Mouse (Mus musculus) naive thymus-derived CD4-positive, alpha-beta T cell, adult 2 months (primary cell): ENCODE results near the gene Liph.
"Not testable (repeated sequence)": the region's sequence is repeated elsewhere in the genome, so short reads cannot be mapped to it uniquely, and the experiment has no call there.

Source experiments
- DNase-seq: peaks from one replicate; pipeline ENCODE4 v3.0.0-alpha.2; 2011; ENCODE audit warnings: low read depth

Gene Liph

DNA sequence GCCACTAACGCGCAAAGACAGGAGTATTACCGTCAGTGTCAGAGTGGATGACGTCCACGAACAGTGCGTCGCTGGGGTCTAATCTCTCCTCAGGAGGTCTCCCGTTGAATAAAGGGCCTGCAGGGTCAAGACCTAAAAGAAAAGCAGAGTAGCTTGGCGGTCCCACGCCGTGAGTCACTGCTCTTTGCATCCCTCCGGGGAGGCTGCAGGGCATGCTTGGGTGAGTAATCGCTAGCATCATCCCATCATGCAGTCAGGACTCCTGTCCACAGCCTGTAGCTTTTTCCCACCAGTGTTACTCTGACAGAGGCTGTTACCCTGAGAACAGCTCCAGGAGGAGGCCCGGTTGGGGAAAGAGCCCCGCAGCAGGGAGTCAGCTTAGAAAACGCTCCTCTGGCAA is 19.3 kb downstream of the Liph start:
- no peak for DNase-seq

DNA sequence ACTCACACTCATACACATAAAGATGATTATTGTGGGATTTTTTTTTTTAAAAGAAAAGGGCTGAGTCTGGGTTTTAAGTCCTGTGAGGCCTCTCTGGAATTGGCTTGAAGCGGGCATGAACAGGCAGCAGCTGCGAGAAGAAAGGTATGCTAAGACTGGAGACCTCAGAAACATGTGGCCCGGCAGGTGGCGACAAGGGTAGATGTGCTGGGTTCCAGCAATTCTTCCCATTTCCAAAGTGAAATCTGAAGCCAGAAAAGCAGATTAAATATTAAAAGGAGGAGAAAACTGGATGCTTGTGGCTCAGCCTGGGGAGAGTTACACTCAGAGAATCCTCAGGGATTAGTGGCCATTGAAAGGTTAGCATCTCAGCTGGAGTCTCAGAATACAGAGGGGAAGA is 24.0 kb downstream of the Liph start:
- DNase-seq, result no peak

DNA sequence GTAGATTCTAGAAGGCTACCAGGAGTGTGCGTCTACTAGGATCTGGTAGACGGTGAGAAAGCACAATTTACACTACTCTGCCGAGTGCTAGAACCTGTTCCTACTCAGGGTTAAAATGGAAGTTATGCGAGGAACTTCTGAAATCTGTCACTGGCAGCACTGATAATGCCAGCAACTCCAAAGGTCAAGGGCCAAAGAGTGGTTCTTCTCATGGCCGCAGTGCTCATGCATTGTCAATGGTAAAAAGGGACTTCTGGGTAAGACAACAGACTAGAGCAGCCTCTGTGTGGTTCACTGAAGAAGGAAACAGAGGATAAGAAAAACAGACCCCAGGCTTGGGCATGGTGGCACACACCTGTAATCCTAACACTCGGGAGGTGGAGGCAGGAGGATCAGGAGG is 24.9 kb downstream of the Liph start:
- no peak for DNase-seq

DNA sequence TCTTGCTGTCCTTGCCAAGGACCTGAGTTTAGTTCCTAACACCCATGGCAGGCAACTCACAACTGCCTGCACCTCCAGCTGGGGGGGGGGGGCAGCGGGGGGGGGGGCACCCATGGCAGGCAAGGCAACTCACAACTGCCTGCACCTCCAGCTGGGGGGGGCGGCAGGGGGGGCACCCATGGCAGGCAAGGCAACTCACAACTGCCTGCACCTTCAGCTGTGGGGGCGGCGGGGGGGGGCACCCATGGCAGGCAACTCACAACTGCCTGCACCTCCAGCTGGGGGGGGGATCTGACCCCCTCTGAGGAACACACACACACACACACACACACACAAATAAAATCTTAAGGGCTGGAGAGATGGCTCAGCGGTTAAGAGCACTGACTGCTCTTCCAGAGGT is 25.6 kb downstream of the Liph start:
- no peak for DNase-seq

DNA sequence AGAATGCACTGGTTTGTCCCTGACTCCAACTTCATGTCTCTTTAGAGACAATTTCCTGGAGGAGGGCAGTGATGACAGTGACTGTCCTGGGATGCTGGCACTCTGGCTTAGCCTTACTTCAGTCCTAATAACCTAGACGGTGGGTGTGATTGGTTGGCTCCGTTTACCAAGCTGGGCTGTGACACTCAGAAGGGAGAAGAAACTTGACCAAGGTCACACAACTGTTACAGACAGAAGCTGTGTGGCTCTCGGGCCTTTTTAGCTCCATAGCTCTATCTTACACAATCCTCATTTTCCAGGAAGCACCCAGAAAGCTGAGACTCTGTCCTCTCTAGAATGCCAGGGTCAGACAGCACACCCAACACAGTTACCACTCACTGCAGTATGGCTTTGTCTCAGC is 29.9 kb downstream of the Liph start:
- DNase-seq, result no peak

DNA sequence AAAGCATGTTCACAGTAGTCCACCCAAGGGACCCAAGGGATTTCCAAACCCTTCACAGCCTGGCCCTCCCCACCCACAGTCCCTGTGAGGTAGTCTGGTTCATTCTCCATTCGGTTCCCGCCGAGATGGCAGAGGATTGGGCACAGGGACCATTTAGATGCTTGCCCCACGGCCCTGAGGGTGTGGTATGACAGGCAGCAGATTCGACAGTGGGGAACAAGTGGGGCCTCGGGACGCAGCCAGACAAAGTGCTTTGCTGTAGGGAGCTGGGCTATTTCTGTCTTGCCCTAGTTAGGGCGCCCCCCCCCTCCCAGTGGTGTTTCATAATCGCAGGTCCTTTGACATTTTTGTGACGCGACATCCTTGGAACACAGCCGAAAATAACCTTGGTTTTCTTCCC is 39.9 kb downstream of the Liph start:
- DNase-seq, result no peak

DNA sequence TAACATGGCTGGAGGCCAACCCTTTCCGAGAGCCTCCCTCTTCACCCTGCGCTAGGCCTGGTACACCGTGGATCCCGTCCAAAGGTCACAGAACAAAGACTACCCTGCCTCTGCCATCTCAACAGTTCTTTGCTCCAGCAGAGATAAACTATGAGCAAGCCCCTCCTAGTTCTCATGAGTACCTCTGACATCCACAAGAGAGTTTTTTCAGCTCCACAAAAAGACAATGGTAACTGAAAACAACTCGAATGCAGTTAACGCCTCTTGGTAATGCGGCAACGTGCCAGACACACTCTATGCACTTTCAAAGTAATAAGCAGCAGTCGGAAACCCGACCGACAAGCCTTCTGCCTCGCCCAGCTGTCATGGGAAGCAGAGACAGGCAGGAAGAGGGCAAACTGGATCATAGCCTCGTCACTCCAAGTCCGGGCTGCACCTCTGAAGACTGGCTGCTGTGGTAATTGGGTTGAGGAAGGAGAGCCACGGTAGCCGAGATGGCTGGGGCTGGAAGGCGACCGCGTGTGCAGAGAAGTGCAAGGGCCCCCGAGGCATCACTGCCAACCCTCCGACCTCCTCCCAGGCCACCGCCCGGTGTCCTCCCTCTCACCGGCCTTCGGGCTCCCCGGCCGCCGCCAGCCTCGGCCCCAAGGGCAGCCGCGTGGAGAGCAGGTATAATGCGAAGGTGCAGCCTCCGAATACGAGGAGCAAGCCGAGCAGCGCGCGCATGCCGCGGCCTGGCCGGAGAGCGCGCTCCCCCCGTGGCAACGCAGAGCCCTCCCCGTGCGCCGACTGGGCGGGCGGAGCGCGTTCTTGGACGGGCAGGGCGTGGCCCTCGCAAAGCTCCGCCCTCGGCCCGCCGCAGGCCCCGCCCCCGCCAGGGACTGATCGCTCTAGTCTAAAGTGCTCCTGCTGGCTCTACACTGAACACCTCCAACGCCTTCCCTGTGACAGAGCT is 48.4 kb downstream of the Liph start, which contains the start of gene Tmem41a:
Gene Tmem41a, minus strand, starts transcription at position 792 of the 955 bp plus-strand sequence.
- peak; percentile 91 for DNase-seq

DNA sequence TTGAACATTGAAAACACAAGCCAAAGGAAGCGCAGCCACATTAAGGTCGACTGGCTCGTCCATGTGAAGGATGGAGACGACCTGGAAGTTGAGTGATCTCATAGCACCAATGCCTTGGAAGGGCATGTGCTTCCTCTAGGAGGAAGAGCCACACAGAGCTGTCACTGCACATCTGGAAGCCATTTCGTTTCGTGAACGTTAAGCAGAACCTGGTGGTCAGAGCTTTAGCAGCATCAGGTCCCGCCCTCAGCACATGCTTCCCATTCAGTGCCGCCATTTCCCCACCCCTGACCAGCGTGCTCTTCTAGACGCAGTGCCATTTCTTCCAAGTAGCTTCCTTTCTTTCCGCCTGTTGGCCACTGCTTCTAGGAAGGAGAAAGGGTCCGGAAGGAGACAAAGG is 67.0 kb downstream of the Liph start:
- no peak for DNase-seq

DNA sequence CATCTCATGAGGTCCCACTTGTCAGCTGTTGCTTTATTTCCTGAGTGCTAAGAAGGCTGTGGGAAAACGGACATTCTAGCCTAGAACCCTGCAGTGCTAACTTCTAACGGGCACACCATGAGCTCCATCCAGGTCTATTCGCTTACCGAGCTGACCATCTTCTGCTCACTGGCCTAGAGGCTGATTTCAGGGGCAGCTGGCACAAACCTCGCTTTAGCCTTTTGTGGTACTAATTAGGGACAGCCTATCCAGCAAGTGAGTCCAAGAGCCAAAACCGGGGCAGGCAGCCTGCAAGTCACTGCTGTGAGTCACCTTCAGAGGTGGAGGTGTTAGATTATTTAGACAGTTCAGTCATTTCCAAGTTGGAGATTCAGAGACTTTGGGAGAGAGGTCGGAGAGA is 78.8 kb downstream of the Liph start:
- no peak for DNase-seq

DNA sequence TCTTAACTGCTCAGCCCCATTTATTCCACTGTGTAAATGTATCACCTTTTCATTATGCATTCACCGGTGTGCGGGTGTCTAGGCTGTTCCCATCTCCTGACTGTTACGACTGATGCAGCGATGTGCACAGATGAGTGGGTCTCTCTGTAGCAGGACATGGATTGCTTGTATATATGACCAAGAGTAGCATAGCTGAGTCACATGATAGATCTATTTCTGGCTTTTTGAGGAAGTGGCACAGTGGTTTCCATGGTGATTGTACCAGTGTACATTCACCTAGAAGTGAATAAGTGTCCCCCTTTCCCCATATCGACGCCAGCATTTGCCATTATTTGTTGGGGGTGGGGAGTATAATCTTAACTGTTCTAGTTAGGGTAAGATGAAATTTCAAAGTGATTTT is 82.1 kb downstream of the Liph start:
- peak; percentile 2 for DNase-seq

DNA sequence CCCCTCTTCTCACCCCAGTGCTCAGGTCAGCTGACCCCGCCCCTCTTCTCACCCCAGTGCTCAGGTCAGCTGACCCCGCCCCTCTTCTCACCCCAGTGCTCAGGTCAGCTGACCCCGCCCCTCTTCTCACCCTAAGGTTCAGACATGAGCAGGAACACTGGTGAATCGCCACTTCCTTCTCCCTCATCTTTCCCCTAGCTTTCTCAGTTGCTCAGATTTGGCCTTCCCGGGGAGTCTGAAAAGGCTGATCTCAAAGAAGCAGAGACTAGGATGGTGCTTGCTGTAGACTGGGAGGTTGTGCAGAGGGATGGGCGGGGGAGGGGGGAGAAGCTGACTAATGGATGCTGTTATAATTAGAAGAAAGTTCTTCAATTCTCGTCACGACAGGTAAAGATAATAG is 86.6 kb downstream of the Liph start:
- not testable (repeated sequence) for DNase-seq

DNA sequence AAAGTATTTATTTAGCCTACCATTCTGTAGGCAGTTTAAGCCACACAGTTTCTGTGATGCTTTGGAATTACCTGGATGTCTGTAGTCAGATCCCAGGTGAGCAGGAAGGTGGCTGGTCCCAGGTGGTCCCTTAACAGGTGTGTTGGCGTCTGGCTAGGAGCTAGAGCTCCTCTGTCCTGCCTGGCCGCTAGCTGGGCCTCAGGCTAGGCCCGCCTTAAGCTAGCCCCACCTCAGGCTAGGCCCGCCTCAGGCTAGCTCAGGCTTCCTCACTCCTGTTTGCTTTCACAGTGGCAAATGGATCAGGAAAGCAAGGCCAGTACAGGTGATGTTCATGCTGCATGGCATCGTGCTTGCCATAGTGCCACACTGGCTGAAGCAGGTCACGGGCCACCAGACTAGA is 88.6 kb downstream of the Liph start:
- DNase-seq, result no peak

DNA sequence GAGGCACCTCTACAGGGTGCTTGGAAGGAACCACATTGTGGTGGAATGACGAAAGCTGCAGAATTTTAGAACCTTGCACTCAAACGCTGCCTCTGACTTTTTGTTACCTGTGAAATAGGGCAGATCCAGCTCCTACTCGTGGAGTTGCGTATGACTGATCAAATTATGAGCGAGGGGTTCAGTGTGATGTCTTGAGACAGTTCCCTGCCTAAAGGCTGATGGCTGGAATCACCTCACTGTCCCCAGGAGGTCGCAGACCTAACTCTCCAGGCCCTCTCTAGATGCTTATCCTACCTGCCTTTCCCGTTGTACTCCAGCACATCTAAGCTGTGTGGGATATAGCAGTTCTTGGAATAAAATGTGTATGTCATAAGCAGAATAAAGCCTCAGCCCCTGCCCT is 89.5 kb downstream of the Liph start:
- no peak for DNase-seq

DNA sequence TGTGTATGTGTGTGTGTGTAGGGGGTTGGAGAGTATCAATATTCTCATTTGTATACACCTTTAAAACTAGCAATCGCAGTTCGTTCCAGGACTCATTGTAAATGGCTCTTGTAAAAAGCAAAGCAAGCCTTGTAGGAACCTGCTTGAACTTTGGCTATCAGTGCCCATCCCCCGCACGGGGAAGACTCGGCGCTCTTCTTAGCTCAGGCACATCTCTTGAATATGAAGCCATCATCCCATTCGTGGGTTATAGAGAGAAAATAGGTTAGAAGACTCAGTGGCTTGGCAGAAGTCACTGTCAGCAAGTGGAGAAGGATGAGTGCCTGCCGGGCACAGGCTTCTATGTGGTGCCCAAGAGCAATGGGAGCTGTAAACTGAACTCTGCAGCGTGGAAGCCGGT is 90.8 kb downstream of the Liph start:
- no peak for DNase-seq
